Mouse (Mus musculus) forelimb bud, embryonic 11.5 days (tissue): ENCODE measurements around the gene Proser3.

Experiments
- DNase-seq: peaks from one replicate; pipeline ENCODE4 v3.0.0-alpha.2; 2012; ENCODE audit warnings: low read depth, low spot score

Gene Proser3

DNA sequence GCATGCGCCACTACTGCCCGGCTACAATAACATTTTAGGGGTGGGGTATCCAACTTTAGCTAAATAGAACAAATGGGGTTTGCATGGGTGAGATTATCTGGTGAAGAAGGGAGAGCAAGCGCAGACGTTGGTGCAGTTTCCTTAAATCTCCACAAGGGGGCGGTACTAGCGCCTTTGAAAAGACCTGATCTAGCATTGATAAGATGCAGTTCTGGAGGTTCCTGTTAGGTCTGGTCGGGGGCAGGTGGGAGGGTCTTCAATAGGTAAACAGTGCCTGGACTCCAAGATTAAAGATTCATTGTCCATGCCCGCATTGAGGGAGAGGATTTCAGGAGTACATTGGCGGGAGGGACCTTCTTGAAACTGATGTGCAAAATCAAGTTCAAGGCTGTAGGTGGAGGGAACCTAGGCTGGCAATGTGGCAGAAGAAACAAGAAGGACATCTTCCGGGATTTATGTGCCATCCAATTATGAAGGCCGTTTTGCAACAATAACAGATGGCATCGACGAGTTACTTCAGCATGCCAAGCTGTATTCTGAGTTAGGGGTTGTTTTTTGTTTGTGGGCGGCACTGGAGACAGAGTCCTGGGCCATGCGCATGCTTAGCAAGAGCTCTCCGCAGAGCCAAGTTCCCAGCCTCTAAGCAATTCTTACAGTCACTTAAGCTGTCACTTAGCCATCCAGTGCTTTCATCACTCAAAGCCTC is 61.7 kb downstream of the Proser3 start:
- peak; percentile 40 for DNase-seq
